Mouse (Mus musculus) E14TG2a.4 (cell line): ENCODE measurements around the gene Srrm1.

ENCODE experiments used
- CTCF ChIP-seq: conservative IDR thresholded peaks from 2 replicates; pipeline ENCODE4 v1.5.1; 2014; ENCODE audit warnings: low read length
- NANOG ChIP-seq: IDR thresholded peaks from 2 replicates; pipeline ENCODE4 v1.6.1; 2014; ENCODE audit warnings: borderline replicate concordance, low read length, mixed read lengths
- POU5F1 ChIP-seq: IDR thresholded peaks from 2 replicates; pipeline ENCODE4 v1.6.1; 2014; ENCODE audit warnings: low read length, borderline replicate concordance

- TF ChIP-seq CTCF (no peak), NANOG (no peak), POU5F1 (no peak)
Measured at GRCm38 (mm10) chr4:135323021-135323420, 30.1 kb downstream of the Srrm1 start.
